In the genomic region with DNA sequence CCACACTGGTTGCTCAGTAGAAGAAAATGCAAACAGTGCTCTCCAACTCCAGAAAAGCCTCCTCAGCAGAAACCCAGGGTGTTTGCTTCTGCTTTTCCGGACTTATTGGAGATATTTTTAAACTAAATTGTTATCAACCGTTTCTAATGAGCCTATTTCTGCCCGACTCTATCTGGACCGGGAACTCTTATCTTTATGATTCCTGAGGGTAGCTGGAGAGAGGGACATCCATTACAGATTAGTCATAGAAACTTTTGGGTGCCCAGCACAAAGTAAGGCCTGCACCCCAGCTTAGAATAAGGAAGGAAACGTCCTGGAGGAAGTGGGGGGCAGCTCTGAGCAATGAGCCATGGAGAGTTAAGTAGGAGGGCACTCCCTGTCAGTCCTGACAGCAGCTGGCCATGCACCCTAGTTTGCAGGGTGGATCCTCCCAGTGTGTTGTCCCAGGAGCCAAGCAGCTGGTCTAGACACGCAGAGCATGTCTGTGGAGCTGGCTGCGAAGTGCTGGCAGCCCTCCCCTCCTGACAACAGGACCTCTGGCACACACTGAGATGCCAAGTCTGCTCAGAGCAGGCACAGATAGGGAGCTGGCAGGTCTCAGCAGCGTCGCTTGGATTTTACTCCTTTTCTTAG, we compare ENCODE assay signal across 9 mouse cellular contexts. TPM values are rescaled to one million over a fixed set of nuclear protein-coding genes. Genes with fewer than 3 reads are reported as not detected.
DNase-seq lines count a peak whose midpoint lies in the region; ATAC-seq and TF ChIP-seq lines count a peak whose summit lies in the region.
"Had no signal": no experiment of that assay in that cellular context is flagged by ENCODE, and none has a peak within 500 bp of the region (broad histone marks: within the 10 kb centered on the region; RNA-seq: fewer than 3 reads in every experiment).

No protein-coding gene starts in this region.

- DNase-seq in ovary, postnatal 36 days (ENCODE audit: low spot score) = peak; percentile 30
- no peak for DNase-seq in ovary, adult 18-20 months (ENCODE audit: low spot score)
- DNase-seq in heart, adult 9 months (ENCODE audit: low spot score in 2 of 2) = peak; percentile 72 to 77
- DNase-seq in liver, postnatal 0 days = peak; percentile 35
- no peak for DNase-seq in thymus, postnatal 14 days
- DNase-seq in neural tube, embryonic 10.5 days (ENCODE audit: extremely low spot score, low spot score) = no peak

- H3K27ac ChIP-seq in forebrain, embryonic 15.5 days (replicated peaks) = no peak overlapping the region
- H3K27ac ChIP-seq in forebrain, embryonic 13.5 days = no peak overlapping the region
- H3K27ac ChIP-seq in liver, postnatal 0 days (ENCODE audit: low read depth) = peak overlapping the region; percentile 75
- H3K27ac ChIP-seq: neural tube, embryonic 13.5 days had no signal

- H3K9me3 ChIP-seq in forebrain, embryonic 15.5 days = no peaks in the 10 kb centered on the region
- H3K9me3 ChIP-seq in forebrain, embryonic 13.5 days (replicated peaks) = no peaks in the 10 kb centered on the region
- no peaks in the 10 kb centered on the region for H3K9me3 ChIP-seq in liver, postnatal 0 days (ENCODE audit: low read length)
- H3K9me3 ChIP-seq: neural tube, embryonic 13.5 days had no signal

- peak; percentile 62 for ATAC-seq in forebrain, embryonic 15.5 days (replicated peaks)
- no peak; the same call in 1 of the 2 replicates for ATAC-seq in forebrain, embryonic 13.5 days
- ATAC-seq in liver, postnatal 0 days = peak; percentile 38; the same call in 1 of the 2 replicates

- no peak overlapping the region for H3K4me3 ChIP-seq in forebrain, embryonic 15.5 days
- no peak overlapping the region for H3K4me3 ChIP-seq in forebrain, embryonic 13.5 days
- no peak overlapping the region for H3K4me3 ChIP-seq in liver, postnatal 0 days (ENCODE audit: low read depth, low read length)
- H3K4me3 ChIP-seq: neural tube, embryonic 13.5 days had no signal

- TF ChIP-seq CTCF in liver, postnatal 0 days (IDR thresholded peaks at IDR 0.05; ENCODE audit: low read depth) = no peak

- WGBS in forebrain, embryonic 15.5 days = 59% methylated on average over 9 of the region's 9 CpGs
- 66% methylated on average over 9 of the region's 9 CpGs for WGBS in forebrain, embryonic 13.5 days
- WGBS in liver, postnatal 0 days (ENCODE audit: insufficient replicate concordance) = 23% methylated on average over 9 of the region's 9 CpGs

- TF ChIP-seq EP300 in liver, postnatal 0 days (IDR thresholded peaks at IDR 0.05; ENCODE audit: low read depth) = no peak; the same call in 1 of the 2 replicates

- H3K4me1 ChIP-seq in forebrain, embryonic 15.5 days = peaks cover 44% of the 10 kb centered on the region
- peaks cover 30% of the 10 kb centered on the region for H3K4me1 ChIP-seq in forebrain, embryonic 13.5 days
- peaks cover 37% of the 10 kb centered on the region for H3K4me1 ChIP-seq in liver, postnatal 0 days (ENCODE audit: insufficient read depth)

- H3K27me3 ChIP-seq in forebrain, embryonic 15.5 days = peaks cover 21% of the 10 kb centered on the region; the same call in 1 of the 2 replicates
- H3K27me3 ChIP-seq in forebrain, embryonic 13.5 days = peaks cover 42% of the 10 kb centered on the region
- 0 out of 2 replicates have a peak, but pooled peaks cover 6% of the 10 kb centered on the region for H3K27me3 ChIP-seq in liver, postnatal 0 days (ENCODE audit: insufficient read depth, low read length)

- no peaks in the 10 kb centered on the region for H3K36me3 ChIP-seq in forebrain, embryonic 15.5 days
- H3K36me3 ChIP-seq in forebrain, embryonic 13.5 days (ENCODE audit: poor library complexity, severe bottlenecking) = no peaks in the 10 kb centered on the region
- H3K36me3 ChIP-seq in liver, postnatal 0 days (replicated peaks; ENCODE audit: insufficient read depth, low read length) = no peaks in the 10 kb centered on the region
- H3K36me3 ChIP-seq: neural tube, embryonic 13.5 days had no signal

- H3K4me2 ChIP-seq in forebrain, embryonic 15.5 days (replicated peaks) = no peak overlapping the region
- no peak overlapping the region for H3K4me2 ChIP-seq in forebrain, embryonic 13.5 days
- peak overlapping the region; percentile 30; the same call in 1 of the 2 replicates for H3K4me2 ChIP-seq in liver, postnatal 0 days (ENCODE audit: low read depth, low read length)
- H3K4me2 ChIP-seq: neural tube, embryonic 13.5 days had no signal

- no peak overlapping the region for H3K9ac ChIP-seq in forebrain, embryonic 15.5 days (replicated peaks)
- no peak overlapping the region for H3K9ac ChIP-seq in forebrain, embryonic 13.5 days
- H3K9ac ChIP-seq in liver, postnatal 0 days (replicated peaks) = no peak overlapping the region
- H3K9ac ChIP-seq: neural tube, embryonic 13.5 days had no signal

RNA-seq across cellular contexts. Expression of gene Tgfbi, which starts 4.2 kb away (rescaled TPM):
- polyA plus RNA-seq in forebrain, embryonic 15.5 days (2015; fragmentation: Nextera tagmentation; extraction: Ambion mirVana) = 3.6 and 3.9 TPM in 2 replicates
- polyA plus RNA-seq in forebrain, embryonic 13.5 days (2015; fragmentation: Nextera tagmentation; extraction: Ambion mirVana) = 4.8 and 6.9 TPM in 2 replicates
- 24.9 and 26.8 TPM in 2 replicates for polyA plus RNA-seq in liver, postnatal 0 days (2015; fragmentation: Nextera tagmentation; extraction: Ambion mirVana)

Comparison
In these comparisons a context has a peak if more than half of its experiments do, and no peak if none do; other contexts are left out.
1. DNase-seq: peak in ovary, postnatal 36 days (single experiment), heart, adult 9 months (2 of 2) and liver, postnatal 0 days (single experiment); none in ovary, adult 18-20 months (single experiment), thymus, postnatal 14 days (single experiment) and neural tube, embryonic 10.5 days (single experiment).